Mouse (Mus musculus) mouse embryonic stem cell (cell line): Measurements from ENCODE around the gene Oaz2.
"Not testable (repeated sequence)": the region's sequence is repeated elsewhere in the genome, so short reads cannot be mapped to it uniquely, and the experiment has no call there.

Source experiments
- in situ Hi-C, 2 experiments: fragments of 300-500 bp; cut with MboI; formaldehyde crosslinking; loops; 1 replicate in 1 of 2; 3 replicates in 1 of 2; pipeline ENCODE4 v1.14.3; 2019 to 2020; ENCODE audit warnings: low sequenced_read_pairs in 2 of 2, low pct_unique_long_range_greater_than_20kb in 1 of 2, mixed read lengths in 1 of 2; ENCODE audit not compliant: unreplicated experiment in 1 of 2

Oaz2 gene

DNA sequence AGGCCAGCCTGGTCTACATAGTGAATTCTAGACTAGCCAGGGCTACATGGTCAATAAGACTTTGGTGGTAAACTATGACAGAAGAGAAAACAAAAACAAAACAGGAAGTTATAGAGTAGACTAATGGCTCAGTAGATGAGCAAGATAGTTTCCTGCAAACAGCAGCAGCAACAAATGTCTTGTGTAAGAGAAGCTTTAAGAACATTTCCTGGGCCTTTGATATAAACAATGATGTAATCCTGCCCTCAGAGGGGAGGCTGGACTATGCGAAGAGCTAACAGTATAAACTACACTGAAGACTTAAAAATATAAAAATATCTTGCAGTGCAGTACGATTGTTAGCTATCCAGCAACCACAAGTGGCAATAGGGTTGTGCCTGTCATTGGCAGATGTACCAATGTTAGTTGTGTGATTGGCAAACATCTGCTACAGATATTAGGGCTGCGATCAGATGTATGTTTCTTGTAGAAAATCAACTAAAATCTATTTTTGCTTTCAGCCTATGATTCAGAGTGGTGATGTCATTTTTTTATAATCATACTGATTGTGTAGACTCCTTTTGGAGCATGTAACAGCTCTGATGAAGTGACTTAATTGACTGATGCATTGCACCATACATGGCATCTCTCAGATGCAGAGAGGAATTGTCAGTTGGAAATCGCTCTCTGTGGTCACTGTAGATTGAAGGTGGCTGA is 13.3 kb downstream of the Oaz2 start:
- in situ Hi-C loops = no loop called here

DNA sequence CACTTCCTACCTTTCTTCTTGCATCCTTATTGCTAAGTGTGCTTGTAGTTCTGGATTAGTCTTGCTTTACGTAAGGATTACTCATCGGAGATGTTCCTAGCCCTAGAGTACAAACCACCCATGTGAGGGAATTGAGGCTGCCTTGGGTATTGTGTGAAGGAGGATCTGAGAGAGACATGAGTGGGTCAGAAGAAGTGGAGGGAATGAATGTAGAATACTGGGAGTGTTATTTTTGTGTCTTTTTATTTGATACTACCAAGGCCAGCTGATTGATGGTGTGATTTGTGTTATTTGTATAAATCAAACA is 13.8 kb downstream of the Oaz2 start:
- in situ Hi-C loops = no loop called here

DNA sequence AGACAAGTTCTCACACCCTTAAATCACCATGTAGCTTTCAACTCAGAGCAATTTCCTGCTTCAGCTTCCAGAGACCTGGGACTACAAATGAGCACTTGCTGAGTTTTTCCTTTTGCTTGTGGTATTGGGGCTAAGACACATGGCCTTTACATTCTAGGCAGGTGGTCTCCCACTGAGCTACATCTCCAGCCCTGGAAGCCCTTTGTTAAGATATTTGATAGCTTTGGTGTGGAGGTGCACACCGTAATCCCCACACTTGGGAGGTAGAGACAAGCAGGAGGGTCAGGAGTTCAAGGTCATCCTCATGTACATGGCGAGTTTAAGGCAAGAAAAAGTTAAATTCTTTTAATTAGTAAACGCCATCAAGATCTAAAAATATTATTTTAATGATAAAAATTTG is 14.4 kb downstream of the Oaz2 start:
- in situ Hi-C loops = no loop called here

DNA sequence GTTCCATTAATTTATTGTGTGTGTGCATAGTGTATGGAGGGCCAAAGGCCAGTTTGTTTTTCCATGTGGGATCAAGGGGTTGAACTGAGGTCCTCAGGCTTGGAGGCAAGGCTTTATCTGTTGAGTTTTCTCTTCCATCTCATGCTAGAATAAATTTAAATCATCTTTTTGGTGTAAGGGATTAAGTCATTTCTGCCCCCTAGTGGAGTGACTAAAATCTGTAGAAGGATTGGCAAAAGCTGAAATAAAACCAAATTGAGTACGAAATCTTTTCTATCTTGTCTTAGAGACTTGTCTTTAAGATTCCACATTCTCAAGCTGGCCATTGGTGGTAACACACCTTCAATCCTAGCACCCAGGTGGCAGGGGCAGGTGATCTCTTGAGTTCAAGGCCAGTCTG is 15.2 kb downstream of the Oaz2 start:
- in situ Hi-C loops = no loop called here

DNA sequence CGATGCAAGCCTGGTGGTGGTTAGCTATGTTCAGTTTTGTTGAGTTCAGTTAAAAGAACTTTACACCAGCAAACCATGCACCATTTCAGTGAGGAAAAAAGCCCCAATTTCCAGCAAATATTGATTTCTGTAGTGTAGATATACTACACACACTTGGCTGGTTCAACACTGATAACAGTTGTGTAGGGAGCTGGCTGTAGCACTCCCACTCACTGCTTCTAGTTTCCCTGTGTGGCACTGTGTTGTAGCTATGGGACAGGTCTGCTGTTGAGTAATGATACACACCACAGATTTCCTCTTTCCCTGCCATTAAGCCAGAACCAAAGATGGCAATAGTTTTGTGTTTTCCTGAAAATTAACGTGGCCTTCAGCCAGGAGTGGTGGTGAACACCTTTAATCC is 16.9 kb downstream of the Oaz2 start:
- in situ Hi-C loops = no loop called here

DNA sequence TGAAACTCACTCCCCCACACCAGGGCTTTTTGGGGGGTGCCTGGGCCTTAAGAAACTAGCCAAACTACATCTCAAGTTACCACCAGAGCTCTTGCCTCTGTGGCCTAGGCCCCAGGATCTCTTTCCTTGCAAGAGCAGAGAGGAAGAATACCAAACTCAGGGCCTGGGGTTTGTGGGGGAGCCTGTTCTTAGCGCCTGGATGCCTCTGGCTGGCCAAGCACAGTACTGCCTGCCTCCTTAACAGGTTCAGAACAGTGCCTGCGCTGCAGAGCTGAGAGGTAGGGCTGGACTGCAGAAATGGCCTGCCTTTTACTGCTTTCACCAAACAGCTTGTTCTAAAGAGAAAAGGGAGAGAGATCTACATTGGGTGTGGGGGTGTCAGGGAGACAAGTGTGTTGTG is 22.1 kb downstream of the Oaz2 start:
- in situ Hi-C loops = not testable (repeated sequence)

DNA sequence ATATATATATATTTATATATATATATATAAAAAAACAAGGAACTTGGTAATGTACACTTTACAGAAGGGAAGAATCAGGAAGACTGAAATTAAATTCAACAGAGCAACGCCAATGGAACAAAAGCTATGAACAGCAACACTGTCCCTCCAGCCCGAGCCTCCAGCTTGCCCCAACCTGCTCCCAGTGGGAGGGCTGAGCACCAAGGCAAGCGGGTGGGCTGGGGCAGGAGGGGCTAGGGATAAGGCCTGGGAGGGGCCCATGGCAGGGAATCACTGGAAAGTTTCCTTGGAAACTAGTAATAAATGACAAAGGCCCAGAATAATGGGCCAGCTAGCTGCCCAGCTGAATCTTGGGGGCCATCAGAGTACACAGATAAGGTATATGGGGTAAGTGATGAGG is 24.7 kb downstream of the Oaz2 start:
- in situ Hi-C loops = no loop called here

DNA sequence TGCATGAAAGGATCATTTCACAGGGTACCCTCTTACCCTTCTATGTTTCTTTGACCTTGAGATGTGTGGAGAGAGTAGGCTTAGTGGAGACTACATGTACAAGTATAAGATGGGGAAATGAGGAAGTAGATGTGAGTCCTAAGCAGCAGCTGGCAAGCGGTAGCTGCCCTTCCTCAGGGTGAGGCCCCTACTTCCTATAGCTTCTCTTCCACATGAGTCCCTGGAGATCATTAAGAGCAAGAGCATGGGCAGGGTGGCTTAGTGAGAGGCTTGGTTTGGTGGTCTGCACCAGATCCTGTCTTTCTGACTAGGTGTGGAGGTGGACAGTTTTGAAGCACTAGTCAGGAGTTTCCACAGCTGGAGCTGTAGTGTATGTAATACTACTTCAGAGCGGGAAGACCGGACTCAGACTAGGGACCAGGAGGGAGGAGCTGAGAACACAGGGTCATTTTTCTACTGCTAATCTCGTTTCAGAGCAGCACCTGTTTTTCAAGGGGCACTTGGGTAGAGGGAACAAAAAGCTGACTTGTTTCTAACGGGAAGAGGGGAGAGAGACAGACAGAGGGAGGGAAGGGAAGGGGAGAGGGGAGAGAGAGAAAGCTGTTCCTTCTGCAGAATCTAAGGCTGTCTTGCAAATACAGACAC is 25.3 kb downstream of the Oaz2 start:
- in situ Hi-C loops = no loop called here

DNA sequence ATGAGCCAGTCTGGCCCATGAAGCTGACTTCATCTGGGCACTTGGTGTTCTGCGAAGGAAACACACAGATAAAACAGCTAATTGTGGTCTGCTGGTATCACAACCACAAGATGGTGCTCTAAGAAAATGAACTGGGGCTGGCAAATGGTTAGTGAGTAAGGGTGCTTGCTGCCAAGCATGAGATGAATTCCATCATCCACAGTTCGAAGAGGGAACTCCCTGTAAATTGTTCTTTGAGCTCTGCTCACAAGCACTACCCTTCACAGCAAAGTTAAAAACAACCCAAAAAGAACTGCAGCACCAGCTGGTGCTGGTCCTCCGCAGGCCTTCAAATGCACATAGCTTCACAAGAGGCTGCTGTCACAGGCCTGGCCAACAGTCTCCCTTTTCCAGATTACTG is 27.8 kb downstream of the Oaz2 start:
- in situ Hi-C loops = no loop called here

DNA sequence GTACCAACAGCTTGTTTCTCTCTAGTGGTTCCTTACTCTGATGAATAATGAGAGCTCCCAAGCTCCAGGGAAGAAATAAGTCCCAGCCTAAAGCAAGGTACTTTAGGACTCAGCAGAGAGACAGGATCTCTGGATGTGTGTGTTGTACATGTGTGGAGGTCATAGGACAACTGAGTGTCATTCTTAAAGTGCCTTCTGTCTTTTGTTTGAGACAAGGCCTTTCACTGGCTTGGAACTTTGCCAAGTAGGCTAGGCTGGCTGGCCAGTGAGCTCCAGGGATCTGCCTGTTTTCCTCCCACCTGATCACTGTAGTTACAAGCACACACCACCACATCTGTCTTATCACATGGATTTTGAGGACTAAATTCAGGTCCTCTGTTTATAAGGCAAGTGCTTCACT is 28.5 kb downstream of the Oaz2 start:
- in situ Hi-C loops = no loop called here

DNA sequence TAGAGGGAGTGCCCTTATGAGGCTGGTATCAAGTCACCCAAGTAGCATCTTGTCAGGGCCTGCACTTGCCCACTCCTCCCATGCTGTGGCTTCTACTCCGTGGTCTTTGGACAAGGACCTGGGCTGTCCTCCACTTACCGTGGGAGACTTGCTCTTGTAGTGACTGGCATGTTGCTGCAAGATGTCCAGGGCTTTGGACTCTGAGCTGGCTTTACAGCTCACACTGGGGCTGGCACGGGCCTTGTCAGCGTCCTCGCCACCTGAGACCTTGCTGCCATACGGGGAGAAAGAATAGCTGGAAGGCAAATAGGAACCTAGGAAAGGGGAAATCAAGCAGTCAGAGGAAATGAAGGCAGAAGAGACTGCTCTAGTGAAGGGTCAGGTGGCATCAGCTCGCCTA is 29.6 kb downstream of the Oaz2 start:
- in situ Hi-C loops = no loop called here

DNA sequence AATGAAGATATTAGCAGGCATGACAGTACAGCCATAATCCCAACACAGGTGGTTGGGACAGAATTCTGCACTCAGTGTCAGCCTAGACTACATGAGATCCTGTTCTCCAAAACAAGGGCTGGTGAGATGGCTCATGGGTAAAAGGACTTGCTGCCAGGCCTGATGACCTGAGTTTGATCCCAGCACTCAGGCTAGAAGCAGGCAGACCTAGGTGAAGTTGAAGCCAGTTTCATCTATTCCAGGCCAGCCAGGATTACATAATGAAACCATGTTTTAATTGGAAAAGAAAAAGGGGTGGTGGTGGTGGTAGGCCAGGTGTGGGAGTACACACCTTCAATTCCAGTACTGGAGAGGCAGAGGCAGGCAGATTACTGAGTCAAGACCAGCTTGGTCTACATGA is 30.2 kb downstream of the Oaz2 start:
- in situ Hi-C loops = no loop called here

DNA sequence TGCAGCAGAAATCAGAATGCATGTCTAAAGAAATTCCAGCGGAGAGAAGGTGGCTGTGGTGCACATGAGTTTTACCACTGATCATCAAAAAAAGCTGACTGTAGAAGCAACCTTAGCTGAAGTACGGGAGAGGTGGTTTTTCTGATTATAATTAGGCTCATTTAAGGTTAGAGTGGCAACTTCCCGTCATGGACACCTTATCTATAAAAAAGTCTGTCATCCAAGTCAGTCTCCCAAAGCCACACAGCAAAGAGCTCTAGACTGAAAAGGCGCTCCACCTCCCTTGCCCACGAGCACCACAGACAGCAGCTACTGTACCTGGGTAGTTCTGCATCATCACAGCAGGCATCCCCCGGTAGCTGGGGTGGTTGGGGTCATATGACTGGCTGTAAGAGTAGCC is 32.7 kb downstream of the Oaz2 start:
- in situ Hi-C loops = no loop called here

DNA sequence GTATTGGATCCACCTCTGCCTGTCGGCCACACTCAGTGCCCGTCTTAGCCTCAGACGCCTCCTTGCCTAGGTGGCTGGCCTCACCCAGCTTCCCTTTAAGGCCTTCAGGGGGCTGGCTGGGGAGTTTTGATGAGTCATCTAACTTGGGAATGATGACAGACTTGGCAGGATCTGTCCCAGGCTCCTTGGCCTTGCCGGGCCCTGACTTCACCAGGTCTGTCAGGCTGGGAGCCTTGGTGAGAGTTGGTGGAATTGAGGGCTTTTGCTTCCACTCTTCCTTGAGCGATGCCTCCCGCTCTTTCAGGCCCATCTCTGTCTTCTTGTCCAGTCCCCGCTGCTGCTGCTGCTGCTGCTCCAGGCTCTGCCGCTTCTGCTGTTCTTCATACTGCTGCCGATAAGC is 34.5 kb downstream of the Oaz2 start:
- in situ Hi-C loops = no loop called here

DNA sequence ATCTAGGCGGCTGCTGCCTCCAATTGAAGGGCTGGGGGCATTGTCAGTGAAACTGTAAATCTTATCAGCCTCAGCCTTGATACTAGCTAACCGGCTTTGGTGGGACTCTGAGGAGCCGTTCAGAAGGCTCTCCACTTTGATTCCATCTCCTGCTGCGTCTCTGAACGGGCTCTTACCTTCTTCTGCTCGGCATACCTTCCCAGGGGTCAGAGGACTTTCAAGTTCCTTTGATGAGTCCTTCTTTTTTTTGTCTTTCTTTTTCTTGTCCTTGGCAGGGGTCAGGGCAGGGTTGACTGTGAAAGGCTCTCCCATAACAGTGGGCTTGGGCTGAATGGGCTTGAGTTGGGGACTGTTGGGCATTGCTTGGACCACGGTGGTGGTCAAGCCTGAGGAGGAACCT is 35.4 kb downstream of the Oaz2 start:
- in situ Hi-C loops = no loop called here

DNA sequence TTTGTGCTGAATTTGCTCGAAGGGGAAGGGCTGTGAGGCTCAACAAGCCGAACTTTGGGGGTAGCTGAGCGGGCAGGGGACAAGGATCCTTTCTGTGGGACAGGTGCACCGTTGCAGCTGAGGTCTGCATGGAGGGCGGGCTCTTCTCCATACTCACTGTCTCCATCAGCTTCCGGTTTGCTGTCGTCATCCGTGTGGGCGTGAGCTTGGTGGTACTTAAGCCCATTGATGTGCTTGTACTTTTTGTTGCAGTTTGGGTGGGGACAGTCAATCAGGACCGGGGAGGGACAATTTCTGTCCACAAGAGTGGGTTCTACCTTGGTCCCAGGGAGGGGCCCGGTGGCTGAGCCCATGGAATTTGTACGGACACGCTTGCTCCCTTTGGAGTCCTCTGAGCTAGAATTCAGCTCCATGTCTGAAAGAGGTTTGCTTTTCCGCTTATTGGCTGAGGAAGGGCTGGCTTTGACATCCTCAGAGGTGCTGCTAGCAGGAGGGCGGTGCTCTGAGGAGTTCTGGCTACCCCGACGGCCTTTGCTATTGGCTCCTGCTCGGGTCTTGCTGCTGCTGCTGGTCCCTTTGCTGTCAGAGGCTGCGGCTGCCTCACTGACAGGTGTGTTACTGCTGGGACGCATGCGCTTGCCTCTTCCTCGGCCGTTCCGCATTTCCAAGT is 36.3 kb downstream of the Oaz2 start:
- in situ Hi-C loops = no loop called here

DNA sequence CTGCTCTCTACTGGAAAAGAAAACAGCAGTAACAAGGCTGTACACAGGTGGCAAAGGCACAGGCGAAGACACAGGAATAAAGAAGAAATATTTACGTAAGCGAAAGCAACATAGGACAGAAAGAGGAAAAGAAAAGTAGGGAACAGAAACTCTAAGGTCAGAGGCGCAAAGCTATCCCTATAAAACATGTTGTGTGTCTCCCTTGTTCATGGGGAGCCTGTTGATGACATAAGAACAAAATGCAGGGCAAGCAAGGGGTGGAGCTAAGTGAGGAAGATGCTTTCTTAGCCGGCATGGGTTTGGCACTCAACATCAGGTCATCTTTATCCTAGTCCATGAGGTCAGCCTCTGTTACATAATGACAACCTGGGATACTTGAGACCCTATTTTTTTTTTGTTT is 50.4 kb downstream of the Oaz2 start:
- in situ Hi-C loops = no loop called here

DNA sequence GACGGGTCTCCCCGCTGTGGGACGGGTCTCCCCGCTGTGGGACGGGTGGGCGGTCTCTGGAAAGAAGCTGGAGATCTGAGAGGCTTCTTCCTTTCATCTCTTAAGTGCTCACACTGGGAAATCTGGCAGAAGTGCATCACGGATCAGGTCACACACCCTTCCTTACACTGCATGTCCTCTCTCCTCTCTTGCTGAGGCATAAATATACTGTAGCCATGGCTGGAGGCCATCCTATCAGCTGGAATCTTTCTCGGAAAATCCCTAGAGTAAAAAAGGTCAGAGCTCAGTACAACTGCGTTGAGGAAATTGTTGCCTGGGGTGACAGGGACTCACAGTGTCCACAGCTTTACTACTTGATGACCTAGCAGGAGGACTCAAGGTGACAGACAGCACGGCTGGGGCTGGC is 53.4 kb downstream of the Oaz2 start:
- in situ Hi-C loops = no loop called here

DNA sequence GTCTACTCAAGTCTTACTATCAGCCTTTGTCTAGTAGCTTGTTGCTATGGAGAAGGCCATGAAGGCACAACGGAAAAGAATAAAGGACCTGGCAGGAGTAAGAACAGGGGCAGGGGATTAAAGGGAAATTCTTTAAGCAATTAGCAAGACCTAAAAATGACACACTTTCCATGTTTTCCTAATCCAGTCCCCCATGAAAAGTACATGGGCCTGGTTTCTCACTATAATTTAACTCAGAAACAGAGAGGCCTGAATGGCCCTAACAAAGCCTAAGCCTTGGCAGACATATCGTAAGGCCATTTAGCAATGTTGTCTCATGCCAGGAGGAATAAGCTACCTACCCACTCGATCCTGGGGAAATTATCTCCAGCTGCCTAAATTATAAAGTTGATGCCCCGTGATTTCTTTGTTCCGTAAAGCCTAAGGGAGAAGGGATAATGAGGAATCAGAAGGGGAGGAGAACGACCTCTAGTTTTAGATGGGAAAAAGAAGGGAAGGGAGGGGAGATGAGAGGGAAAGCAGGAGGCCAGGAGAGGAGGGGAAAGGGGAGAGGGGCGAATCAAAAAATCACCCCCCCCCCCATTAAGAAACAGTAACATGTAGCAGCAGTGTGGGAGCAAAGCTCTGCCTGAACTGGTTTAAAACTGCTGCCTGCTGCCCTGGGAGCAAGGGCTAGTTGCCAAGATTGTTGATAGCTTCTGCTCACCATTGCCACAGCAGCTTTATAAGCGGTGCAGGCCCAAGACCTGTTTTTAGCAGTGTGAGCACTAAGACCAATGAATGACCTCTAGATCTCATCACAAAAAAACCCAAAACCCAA is 56.9 kb downstream of the Oaz2 start:
- in situ Hi-C loops = no loop called here

DNA sequence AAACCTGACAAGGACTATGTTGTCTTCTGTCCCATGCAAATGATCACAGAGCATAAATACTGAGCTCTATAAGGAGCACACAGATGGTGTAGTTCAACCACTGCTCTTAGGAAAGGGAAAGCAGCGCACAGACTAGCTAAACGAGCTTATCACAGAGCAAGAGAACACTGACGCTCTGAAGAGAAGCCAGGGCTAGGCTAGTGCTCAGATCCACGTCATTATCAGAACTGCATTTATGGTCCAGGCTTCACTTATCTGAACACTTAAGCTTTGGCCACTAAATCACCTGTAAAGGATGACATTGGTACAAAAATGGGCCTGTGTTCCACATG is 57.5 kb downstream of the Oaz2 start:
- in situ Hi-C loops = no loop called here
